Mouse (Mus musculus): ENCODE measurements around the gene Ipo9. TPM values are rescaled to one million over a fixed set of nuclear protein-coding genes. Genes with fewer than 3 reads are reported as not detected.
"Not testable (repeated sequence)": the region's sequence is repeated elsewhere in the genome, so short reads cannot be mapped to it uniquely, and the experiment has no call there.

The Ipo9 gene
- polyA plus RNA-seq, 1 experiment: 174 TPM

- TF ChIP-seq POLR2A (IDR thresholded peaks at IDR 0.05; ENCODE audit: low read depth, low read length) (no peak), CTCF (IDR thresholded peaks at IDR 0.05; ENCODE audit: borderline replicate concordance, insufficient read depth, low read length) (no peak)
- Histone ChIP-seq H3K4me3 (ENCODE audit: insufficient read depth, low read length) (no peak overlapping the region), H3K27ac (ENCODE audit: insufficient read depth, low read length) (no peak overlapping the region), H3K4me1 (ENCODE audit: control insufficient read depth, insufficient read depth, low read length) (peaks cover 5% of the 10 kb centered on the region)
These were observed 24.9 kb downstream of the Ipo9 start for GRCm38 (mm10) chr1:135405356-135405755.

- TF ChIP-seq CTCF (IDR thresholded peaks at IDR 0.05; ENCODE audit: borderline replicate concordance, insufficient read depth, low read length) (no peak), POLR2A (IDR thresholded peaks at IDR 0.05; ENCODE audit: low read depth, low read length) (no peak)
- Histone ChIP-seq H3K4me1 (ENCODE audit: control insufficient read depth, insufficient read depth, low read length) (peaks cover 5% of the 10 kb centered on the region), H3K27ac (ENCODE audit: insufficient read depth, low read length) (no peak overlapping the region), H3K4me3 (ENCODE audit: insufficient read depth, low read length) (no peak overlapping the region)
These were observed 28.7 kb downstream of the Ipo9 start for GRCm38 (mm10) chr1:135401452-135402110.

- Histone ChIP-seq H3K4me3 (ENCODE audit: insufficient read depth, low read length) (no peak overlapping the region), H3K4me1 (ENCODE audit: control insufficient read depth, insufficient read depth, low read length) (peaks cover 5% of the 10 kb centered on the region), H3K27ac (ENCODE audit: insufficient read depth, low read length) (no peak overlapping the region)
- TF ChIP-seq POLR2A (IDR thresholded peaks at IDR 0.05; ENCODE audit: low read depth, low read length): no peak
- no peak for TF ChIP-seq CTCF (IDR thresholded peaks at IDR 0.05; ENCODE audit: borderline replicate concordance, insufficient read depth, low read length)
These were observed 30.8 kb downstream of the Ipo9 start for GRCm38 (mm10) chr1:135399466-135399865.

- no peak overlapping the region for H3K4me3 ChIP-seq (ENCODE audit: insufficient read depth, low read length)
- TF ChIP-seq POLR2A (IDR thresholded peaks at IDR 0.05; ENCODE audit: low read depth, low read length) (no peak), CTCF (IDR thresholded peaks at IDR 0.05; ENCODE audit: borderline replicate concordance, insufficient read depth, low read length) (no peak)
- no peak overlapping the region for H3K27ac ChIP-seq (ENCODE audit: insufficient read depth, low read length)
- no peaks in the 10 kb centered on the region for H3K4me1 ChIP-seq (ENCODE audit: control insufficient read depth, insufficient read depth, low read length)
These were observed 45.1 kb downstream of the Ipo9 start for GRCm38 (mm10) chr1:135385161-135385560.

GRCm38 (mm10) chr1:135384171-135384570, 46.1 kb downstream of the Ipo9 start:
- Histone ChIP-seq H3K4me3 (ENCODE audit: insufficient read depth, low read length) (no peak overlapping the region), H3K4me1 (ENCODE audit: control insufficient read depth, insufficient read depth, low read length) (no peaks in the 10 kb centered on the region), H3K27ac (ENCODE audit: insufficient read depth, low read length) (no peak overlapping the region)
- TF ChIP-seq CTCF (IDR thresholded peaks at IDR 0.05; ENCODE audit: borderline replicate concordance, insufficient read depth, low read length): no peak
- TF ChIP-seq POLR2A (IDR thresholded peaks at IDR 0.05; ENCODE audit: low read depth, low read length): no peak

- not testable (repeated sequence) for H3K4me1 ChIP-seq (ENCODE audit: control insufficient read depth, insufficient read depth, low read length); H3K27ac ChIP-seq (ENCODE audit: insufficient read depth, low read length); H3K4me3 ChIP-seq (ENCODE audit: insufficient read depth, low read length)
These were observed 48.7 kb downstream of the Ipo9 start for GRCm38 (mm10) chr1:135381560-135381959.

GRCm38 (mm10) chr1:135380071-135380991, 50.0 kb downstream of the Ipo9 start:
- TF ChIP-seq CTCF (IDR thresholded peaks at IDR 0.05; ENCODE audit: borderline replicate concordance, insufficient read depth, low read length): no peak
- TF ChIP-seq POLR2A (IDR thresholded peaks at IDR 0.05; ENCODE audit: low read depth, low read length): no peak
- H3K4me1 ChIP-seq (ENCODE audit: control insufficient read depth, insufficient read depth, low read length): no peaks in the 10 kb centered on the region
- no peak overlapping the region for H3K27ac ChIP-seq (ENCODE audit: insufficient read depth, low read length)
- H3K4me3 ChIP-seq (ENCODE audit: insufficient read depth, low read length): no peak overlapping the region

GRCm38 (mm10) chr1:135379048-135379447, 51.3 kb downstream of the Ipo9 start:
- Histone ChIP-seq H3K4me1 (ENCODE audit: control insufficient read depth, insufficient read depth, low read length) (no peaks in the 10 kb centered on the region), H3K27ac (ENCODE audit: insufficient read depth, low read length) (no peak overlapping the region), H3K4me3 (ENCODE audit: insufficient read depth, low read length) (no peak overlapping the region)
- TF ChIP-seq CTCF (IDR thresholded peaks at IDR 0.05; ENCODE audit: borderline replicate concordance, insufficient read depth, low read length) (no peak), POLR2A (IDR thresholded peaks at IDR 0.05; ENCODE audit: low read depth, low read length) (no peak)

- no peak for TF ChIP-seq POLR2A (IDR thresholded peaks at IDR 0.05; ENCODE audit: low read depth, low read length)
- no peak for TF ChIP-seq CTCF (IDR thresholded peaks at IDR 0.05; ENCODE audit: borderline replicate concordance, insufficient read depth, low read length)
- H3K27ac ChIP-seq (ENCODE audit: insufficient read depth, low read length): no peak overlapping the region
- no peaks in the 10 kb centered on the region for H3K4me1 ChIP-seq (ENCODE audit: control insufficient read depth, insufficient read depth, low read length)
- no peak overlapping the region for H3K4me3 ChIP-seq (ENCODE audit: insufficient read depth, low read length)
These were observed 51.7 kb downstream of the Ipo9 start for GRCm38 (mm10) chr1:135378576-135378975.

Measured in embryonic fibroblast, embryonic 13.5 days (primary cell).